Mouse (Mus musculus): Measurements from ENCODE around the gene Dph3.

- TF ChIP-seq MAX (IDR thresholded peaks at IDR 0.05) (no peak), USF1 (IDR thresholded peaks at IDR 0.05; ENCODE audit: low read depth) (no peak), CTCF (IDR thresholded peaks at IDR 0.05; ENCODE audit: control insufficient read depth, insufficient read depth, insufficient read length) (no peak), MYOG (IDR thresholded peaks at IDR 0.05; ENCODE audit: control insufficient read depth, extremely low read depth, insufficient read length) (no peak), CEBPB (IDR thresholded peaks at IDR 0.05; ENCODE audit: low read depth) (no peak), MYOD1 (IDR thresholded peaks at IDR 0.05; ENCODE audit: control insufficient read depth, insufficient read length, low read depth) (no peak)
These were observed 2.6 kb downstream of the Dph3 start for GRCm38 (mm10) chr14:32082891-32083290.

All from C2C12 (cell line).